Mouse (Mus musculus): ENCODE results near the gene Gm9747. TPM values are rescaled to one million over a fixed set of nuclear protein-coding genes. Genes with fewer than 3 reads are reported as not detected.

The Gm9747 gene
- polyA plus RNA-seq, 1 experiment from 2014 or later, result 2.6 TPM

- no peak for DNase-seq
Measured at GRCm38 (mm10) chr1:82228841-82229240, 4.1 kb upstream of the Gm9747 start.

GRCm38 (mm10) chr1:82234616-82235015 lies 1.7 kb downstream of the Gm9747 start:
- Histone ChIP-seq H3K9ac (no peak overlapping the region), H3K4me1 (replicated peaks) (0 out of 2 replicates have a peak, but pooled peaks cover 3% of the 10 kb centered on the region), H3K4me2 (no peak overlapping the region), H3K27ac (0 out of 2 replicates have a peak overlapping the region, but pooled peaks have one; percentile 5), H3K9me3 (replicated peaks) (no peaks in the 10 kb centered on the region), H3K27me3 (no peaks in the 10 kb centered on the region), H3K36me3 (0 out of 2 replicates have a peak, but pooled peaks cover 4% of the 10 kb centered on the region), H3K4me3 (replicated peaks) (no peak overlapping the region)
- no peak; the same call in 1 of the 2 replicates for ATAC-seq (ENCODE audit: low read depth)
- WGBS (ENCODE audit: insufficient replicate concordance), result 41% methylated on average over 3 of the region's 3 CpGs
- no peak for DNase-seq

More at GRCm38 (mm10) chr1:82228841-82229240, 4.1 kb upstream of the Gm9747 start:
- Histone ChIP-seq H3K9ac (no peak overlapping the region), H3K9me3 (replicated peaks) (no peaks in the 10 kb centered on the region), H3K27me3 (no peaks in the 10 kb centered on the region), H3K4me1 (replicated peaks) (0 out of 2 replicates have a peak, but pooled peaks cover under 1% of the 10 kb centered on the region), H3K27ac (no peak overlapping the region), H3K4me3 (replicated peaks) (no peak overlapping the region), H3K4me2 (no peak overlapping the region), H3K36me3 (no peaks in the 10 kb centered on the region)
- ATAC-seq (ENCODE audit: low read depth), result no peak

GRCm38 (mm10) chr1:82235455-82236104 lies 2.7 kb downstream of the Gm9747 start:
- 57% methylated on average over 3 of the region's 3 CpGs for WGBS (ENCODE audit: insufficient replicate concordance)
- H3K9me3 ChIP-seq (replicated peaks), result no peaks in the 10 kb centered on the region
- no peak overlapping the region for H3K4me3 ChIP-seq (replicated peaks)
- H3K9ac ChIP-seq, result no peak overlapping the region
- no peak overlapping the region for H3K4me2 ChIP-seq
- 0 out of 2 replicates have a peak overlapping the region, but pooled peaks have one; percentile 34 for H3K27ac ChIP-seq
- 0 out of 2 replicates have a peak, but pooled peaks cover 8% of the 10 kb centered on the region for H3K4me1 ChIP-seq (replicated peaks)
- DNase-seq, result no peak
- H3K36me3 ChIP-seq, result 0 out of 2 replicates have a peak, but pooled peaks cover 4% of the 10 kb centered on the region
- ATAC-seq (ENCODE audit: low read depth), result no peak
- no peaks in the 10 kb centered on the region for H3K27me3 ChIP-seq

- 56% methylated on average over 4 of the region's 4 CpGs for WGBS (ENCODE audit: insufficient replicate concordance)
- ATAC-seq (ENCODE audit: low read depth), result no peak
- Histone ChIP-seq H3K4me2 (no peak overlapping the region), H3K27ac (no peak overlapping the region), H3K9ac (no peak overlapping the region), H3K27me3 (no peaks in the 10 kb centered on the region), H3K4me3 (replicated peaks) (no peak overlapping the region), H3K36me3 (0 out of 2 replicates have a peak, but pooled peaks cover 4% of the 10 kb centered on the region), H3K9me3 (replicated peaks) (no peaks in the 10 kb centered on the region), H3K4me1 (replicated peaks) (0 out of 2 replicates have a peak, but pooled peaks cover 8% of the 10 kb centered on the region)
- DNase-seq, result no peak
Measured at GRCm38 (mm10) chr1:82238245-82238644, 5.3 kb downstream of the Gm9747 start.

GRCm38 (mm10) chr1:82239409-82240201 lies 6.7 kb downstream of the Gm9747 start:
- Histone ChIP-seq H3K4me3 (replicated peaks) (no peak overlapping the region), H3K4me1 (replicated peaks) (0 out of 2 replicates have a peak, but pooled peaks cover 5% of the 10 kb centered on the region), H3K27ac (no peak overlapping the region), H3K9ac (no peak overlapping the region), H3K9me3 (replicated peaks) (no peaks in the 10 kb centered on the region), H3K27me3 (no peaks in the 10 kb centered on the region), H3K4me2 (no peak overlapping the region), H3K36me3 (0 out of 2 replicates have a peak, but pooled peaks cover 4% of the 10 kb centered on the region)
- ATAC-seq (ENCODE audit: low read depth) (no peak), DNase-seq (no peak)
- 68% methylated on average over 3 of the region's 3 CpGs for WGBS (ENCODE audit: insufficient replicate concordance)

- no peak for DNase-seq
Measured at GRCm38 (mm10) chr1:82243260-82243825, 10.4 kb downstream of the Gm9747 start.

GRCm38 (mm10) chr1:82245002-82245401 lies 12.1 kb downstream of the Gm9747 start:
- no peak for DNase-seq
- H3K27me3 ChIP-seq, result no peaks in the 10 kb centered on the region

More at GRCm38 (mm10) chr1:82243260-82243825, 10.4 kb downstream of the Gm9747 start:
- Histone ChIP-seq H3K36me3 (no peaks in the 10 kb centered on the region), H3K4me3 (replicated peaks) (no peak overlapping the region), H3K9me3 (replicated peaks) (no peaks in the 10 kb centered on the region), H3K4me2 (no peak overlapping the region), H3K27me3 (no peaks in the 10 kb centered on the region), H3K27ac (no peak overlapping the region), H3K9ac (no peak overlapping the region), H3K4me1 (replicated peaks) (0 out of 2 replicates have a peak, but pooled peaks cover 5% of the 10 kb centered on the region)
- ATAC-seq (ENCODE audit: low read depth), result no peak
- WGBS (ENCODE audit: insufficient replicate concordance), result 57% methylated on average over 6 of the region's 6 CpGs

GRCm38 (mm10) chr1:82247221-82247951 lies 14.5 kb downstream of the Gm9747 start:
- 55% methylated on average over 10 of the region's 10 CpGs for WGBS (ENCODE audit: insufficient replicate concordance)
- no peak overlapping the region for H3K4me2 ChIP-seq
- H3K27ac ChIP-seq, result no peak overlapping the region
- H3K36me3 ChIP-seq, result no peaks in the 10 kb centered on the region
- no peaks in the 10 kb centered on the region for H3K4me1 ChIP-seq (replicated peaks)
- no peak overlapping the region for H3K4me3 ChIP-seq (replicated peaks)
- H3K9ac ChIP-seq, result no peak overlapping the region
- no peak for DNase-seq
- no peak for ATAC-seq (ENCODE audit: low read depth)
- no peaks in the 10 kb centered on the region for H3K9me3 ChIP-seq (replicated peaks)
- H3K27me3 ChIP-seq, result no peaks in the 10 kb centered on the region

More at GRCm38 (mm10) chr1:82245002-82245401, 12.1 kb downstream of the Gm9747 start:
- no peak for ATAC-seq (ENCODE audit: low read depth)
- no peaks in the 10 kb centered on the region for H3K9me3 ChIP-seq (replicated peaks)
- 0 out of 2 replicates have a peak, but pooled peaks cover 2% of the 10 kb centered on the region for H3K4me1 ChIP-seq (replicated peaks)
- 61% methylated on average over 5 of the region's 5 CpGs for WGBS (ENCODE audit: insufficient replicate concordance)
- no peak overlapping the region for H3K27ac ChIP-seq
- no peaks in the 10 kb centered on the region for H3K36me3 ChIP-seq
- no peak overlapping the region for H3K4me2 ChIP-seq
- no peak overlapping the region for H3K4me3 ChIP-seq (replicated peaks)
- H3K9ac ChIP-seq, result no peak overlapping the region

- WGBS (ENCODE audit: insufficient replicate concordance), result 67% methylated on average over 9 of the region's 9 CpGs
- no peak overlapping the region for H3K9ac ChIP-seq
- H3K36me3 ChIP-seq, result no peaks in the 10 kb centered on the region
- no peaks in the 10 kb centered on the region for H3K27me3 ChIP-seq
- no peak overlapping the region for H3K4me2 ChIP-seq
- no peaks in the 10 kb centered on the region for H3K4me1 ChIP-seq (replicated peaks)
- no peak overlapping the region for H3K4me3 ChIP-seq (replicated peaks)
- no peaks in the 10 kb centered on the region for H3K9me3 ChIP-seq (replicated peaks)
- ATAC-seq (ENCODE audit: low read depth) (no peak), DNase-seq (no peak)
- no peak overlapping the region for H3K27ac ChIP-seq
Measured at GRCm38 (mm10) chr1:82253789-82254445, 21.0 kb downstream of the Gm9747 start.

- no peaks in the 10 kb centered on the region for H3K4me1 ChIP-seq (replicated peaks)
- no peak overlapping the region for H3K4me3 ChIP-seq (replicated peaks)
- no peak for DNase-seq
- ATAC-seq (ENCODE audit: low read depth), result no peak
- H3K27me3 ChIP-seq, result no peaks in the 10 kb centered on the region
- H3K9ac ChIP-seq, result no peak overlapping the region
- H3K9me3 ChIP-seq (replicated peaks), result no peaks in the 10 kb centered on the region
- no peak overlapping the region for H3K27ac ChIP-seq
- 57% methylated on average over 5 of the region's 5 CpGs for WGBS (ENCODE audit: insufficient replicate concordance)
- no peaks in the 10 kb centered on the region for H3K36me3 ChIP-seq
- no peak overlapping the region for H3K4me2 ChIP-seq
Measured at GRCm38 (mm10) chr1:82257457-82257856, 24.5 kb downstream of the Gm9747 start.
